Mouse (Mus musculus): ENCODE measurements at regions not wholly inside any gene's neighbourhood (a gene's known extent, or its start where the extent isn't known, plus 50 kb on each side); places are given as distances from the start of the nearest gene placed in this dataset.

DNA sequence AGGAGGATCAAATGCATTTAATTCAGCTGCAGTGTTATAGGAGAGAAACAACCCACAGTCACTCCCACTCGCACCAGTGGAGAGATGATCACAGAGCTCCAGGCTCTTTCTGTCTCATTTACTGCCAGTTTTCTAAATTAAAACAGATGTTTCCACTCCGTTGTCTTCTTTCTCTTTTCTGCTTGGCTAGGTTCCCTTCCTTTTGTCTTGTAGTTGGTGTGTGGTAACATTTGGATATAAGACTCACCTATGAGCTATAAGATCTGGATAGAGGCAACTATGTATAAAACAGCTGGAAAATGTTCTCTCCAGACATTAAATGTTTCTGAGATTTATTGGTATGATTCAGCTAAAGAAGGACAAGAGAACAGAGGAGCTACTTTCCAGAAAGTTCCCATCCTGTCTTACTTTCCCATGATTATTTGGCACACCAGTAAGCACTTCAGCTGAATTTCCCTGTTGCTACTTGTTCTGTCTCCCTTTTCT lies 63.1 kb upstream of the Ctsc start:
- H3K27me3 ChIP-seq (replicated peaks; ENCODE audit: control insufficient read depth, insufficient read depth, low read length), result no peaks in the 10 kb centered on the region
- ATAC-seq, result no peak
- no peak overlapping the region for H3K4me2 ChIP-seq (ENCODE audit: low read length)
- no peak overlapping the region for H3K9ac ChIP-seq (replicated peaks; ENCODE audit: low read depth, low read length)
- 57% methylated on average over 2 of the region's 2 CpGs for whole genome bisulfite sequencing
- no peak overlapping the region for H3K4me3 ChIP-seq (replicated peaks; ENCODE audit: low read length)
- no peaks in the 10 kb centered on the region for H3K4me1 ChIP-seq (replicated peaks; ENCODE audit: control insufficient read depth, insufficient read depth, low read length)
- no peaks in the 10 kb centered on the region for H3K9me3 ChIP-seq (ENCODE audit: control insufficient read depth, low read length)
- no peak overlapping the region for H3K27ac ChIP-seq (ENCODE audit: low read length)
- no peaks in the 10 kb centered on the region for H3K36me3 ChIP-seq (ENCODE audit: control insufficient read depth, insufficient read depth)

DNA sequence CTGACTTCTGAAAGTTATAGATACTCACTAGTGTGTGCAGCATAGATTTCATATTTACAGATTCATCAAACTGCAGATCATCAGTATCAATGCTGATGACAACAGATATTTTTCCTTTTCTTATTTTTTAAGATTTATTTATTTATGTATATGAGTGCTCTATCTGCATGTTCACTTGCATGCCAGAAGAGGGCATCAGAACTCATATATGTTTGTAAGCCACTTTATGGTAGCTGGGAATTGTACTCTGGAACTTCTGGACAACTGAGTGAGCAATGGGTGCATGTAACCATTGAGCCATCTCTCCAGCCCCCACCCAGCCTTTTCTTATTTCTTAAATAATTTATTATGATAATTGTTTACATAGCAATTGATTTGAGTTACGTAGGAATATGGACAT lies 62.5 kb upstream of the Ctsc start:
- WGBS, result 100% methylated on average over 1 of the region's 1 CpGs
- Histone ChIP-seq H3K4me3 (replicated peaks; ENCODE audit: low read length) (no peak overlapping the region), H3K27ac (ENCODE audit: low read length) (no peak overlapping the region), H3K4me2 (ENCODE audit: low read length) (no peak overlapping the region), H3K9me3 (ENCODE audit: control insufficient read depth, low read length) (no peaks in the 10 kb centered on the region), H3K9ac (replicated peaks; ENCODE audit: low read depth, low read length) (no peak overlapping the region), H3K27me3 (replicated peaks; ENCODE audit: control insufficient read depth, insufficient read depth, low read length) (no peaks in the 10 kb centered on the region), H3K4me1 (replicated peaks; ENCODE audit: control insufficient read depth, insufficient read depth, low read length) (no peaks in the 10 kb centered on the region), H3K36me3 (ENCODE audit: control insufficient read depth, insufficient read depth) (no peaks in the 10 kb centered on the region)
- ATAC-seq, result no peak

DNA sequence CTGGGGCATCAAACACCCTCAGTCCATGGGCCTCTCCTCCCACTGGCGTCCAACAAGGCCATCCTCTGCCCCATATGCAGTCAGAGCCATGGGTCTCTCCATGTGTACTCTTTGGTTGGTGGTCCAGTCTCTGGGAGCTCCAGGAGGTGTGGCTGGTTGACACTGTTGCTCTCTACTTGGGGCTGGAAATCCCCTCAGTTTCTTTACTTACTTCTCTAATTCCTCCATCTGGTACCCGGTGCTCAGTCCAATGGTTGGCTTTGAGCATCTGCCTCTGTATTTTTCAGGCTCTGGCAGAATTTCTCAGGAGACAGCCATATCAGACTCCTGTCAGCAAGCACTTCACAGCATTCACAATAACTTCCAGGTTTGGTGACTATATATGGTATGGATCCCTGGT lies 55.7 kb upstream of the Ctsc start:
- Histone ChIP-seq H3K36me3 (ENCODE audit: control insufficient read depth, insufficient read depth) (no peaks in the 10 kb centered on the region), H3K27me3 (replicated peaks; ENCODE audit: control insufficient read depth, insufficient read depth, low read length) (no peaks in the 10 kb centered on the region), H3K4me1 (replicated peaks; ENCODE audit: control insufficient read depth, insufficient read depth, low read length) (no peaks in the 10 kb centered on the region), H3K4me3 (replicated peaks; ENCODE audit: low read length) (no peak overlapping the region), H3K9me3 (ENCODE audit: control insufficient read depth, low read length) (no peaks in the 10 kb centered on the region), H3K27ac (ENCODE audit: low read length) (no peak overlapping the region), H3K9ac (replicated peaks; ENCODE audit: low read depth, low read length) (no peak overlapping the region), H3K4me2 (ENCODE audit: low read length) (no peak overlapping the region)
- WGBS, result 80% methylated on average over 2 of the region's 2 CpGs
- ATAC-seq, result no peak

DNA sequence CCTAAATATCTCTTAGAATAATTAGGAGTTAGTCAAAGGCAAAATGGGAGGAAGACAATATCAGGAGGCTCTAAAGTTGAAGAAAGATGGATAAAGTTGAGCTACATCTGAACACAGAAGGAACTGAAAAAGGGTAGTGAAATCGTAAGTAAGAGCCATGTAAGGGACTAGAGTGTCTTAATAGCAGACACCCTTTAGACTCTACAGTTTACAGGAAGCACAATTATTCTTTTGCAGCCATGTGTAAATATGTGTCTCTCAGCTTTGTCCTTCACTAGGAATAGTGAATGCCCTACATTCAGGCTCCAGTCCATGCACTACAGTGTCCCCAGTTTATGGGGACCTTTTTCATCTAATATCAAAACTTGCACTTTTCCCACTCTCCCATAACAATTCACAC lies 52.1 kb upstream of the Ctsc start:
- Histone ChIP-seq H3K4me1 (replicated peaks; ENCODE audit: control insufficient read depth, insufficient read depth, low read length) (no peaks in the 10 kb centered on the region), H3K9ac (replicated peaks; ENCODE audit: low read depth, low read length) (no peak overlapping the region), H3K4me3 (replicated peaks; ENCODE audit: low read length) (no peak overlapping the region), H3K9me3 (ENCODE audit: control insufficient read depth, low read length) (no peaks in the 10 kb centered on the region), H3K4me2 (ENCODE audit: low read length) (no peak overlapping the region), H3K36me3 (ENCODE audit: control insufficient read depth, insufficient read depth) (no peaks in the 10 kb centered on the region), H3K27me3 (replicated peaks; ENCODE audit: control insufficient read depth, insufficient read depth, low read length) (no peaks in the 10 kb centered on the region), H3K27ac (ENCODE audit: low read length) (no peak overlapping the region)
- 73% methylated on average over 1 of the region's 1 CpGs for WGBS
- no peak for ATAC-seq
